Mouse (Mus musculus) liver, embryonic 18 days (tissue): Measurements from ENCODE around the gene Pabpc5. TPM values are rescaled to one million over a fixed set of nuclear protein-coding genes. Genes with fewer than 3 reads are reported as not detected.

Experiments used
- polyA plus RNA-seq: library from polyadenylated mRNA; depleted of rRNA; stranded (reverse); fragments of >200 nt; gene quantifications from 2 replicates; pipeline ENCODE4 v1.2.3, GENCODE M21; 2012; rRNA removed

Gene Pabpc5
- polyA plus RNA-seq: 0.01 TPM in 1 of 2 replicates, not detected in the other

GRCm38 (mm10) chrX:119927081-119927571 is at the start of gene Pabpc5:
Pabpc5 (plus strand) TSS chrX:119927196.

